Mouse (Mus musculus) inflammation-experienced regulatory T-cells, adult 6 months (primary cell): ENCODE results near the gene Dgkh. TPM values are rescaled to one million over a fixed set of nuclear protein-coding genes. Genes with fewer than 3 reads are reported as not detected.

Experiments
- ATAC-seq: one replicate; pipeline ENCODE4 v1.8.0; 2017
- polyA plus RNA-seq, 3 experiments: library from polyadenylated mRNA; unstranded; fragments of 100-300 nt; shearing (Covaris generic); gene quantifications; one replicate each; pipeline ENCODE4 v1.2.1; 2017

Gene Dgkh
- polyA plus RNA-seq, 3 experiments from 2014 or later = 1.6 to 3.2 (median 2.2) TPM

DNA sequence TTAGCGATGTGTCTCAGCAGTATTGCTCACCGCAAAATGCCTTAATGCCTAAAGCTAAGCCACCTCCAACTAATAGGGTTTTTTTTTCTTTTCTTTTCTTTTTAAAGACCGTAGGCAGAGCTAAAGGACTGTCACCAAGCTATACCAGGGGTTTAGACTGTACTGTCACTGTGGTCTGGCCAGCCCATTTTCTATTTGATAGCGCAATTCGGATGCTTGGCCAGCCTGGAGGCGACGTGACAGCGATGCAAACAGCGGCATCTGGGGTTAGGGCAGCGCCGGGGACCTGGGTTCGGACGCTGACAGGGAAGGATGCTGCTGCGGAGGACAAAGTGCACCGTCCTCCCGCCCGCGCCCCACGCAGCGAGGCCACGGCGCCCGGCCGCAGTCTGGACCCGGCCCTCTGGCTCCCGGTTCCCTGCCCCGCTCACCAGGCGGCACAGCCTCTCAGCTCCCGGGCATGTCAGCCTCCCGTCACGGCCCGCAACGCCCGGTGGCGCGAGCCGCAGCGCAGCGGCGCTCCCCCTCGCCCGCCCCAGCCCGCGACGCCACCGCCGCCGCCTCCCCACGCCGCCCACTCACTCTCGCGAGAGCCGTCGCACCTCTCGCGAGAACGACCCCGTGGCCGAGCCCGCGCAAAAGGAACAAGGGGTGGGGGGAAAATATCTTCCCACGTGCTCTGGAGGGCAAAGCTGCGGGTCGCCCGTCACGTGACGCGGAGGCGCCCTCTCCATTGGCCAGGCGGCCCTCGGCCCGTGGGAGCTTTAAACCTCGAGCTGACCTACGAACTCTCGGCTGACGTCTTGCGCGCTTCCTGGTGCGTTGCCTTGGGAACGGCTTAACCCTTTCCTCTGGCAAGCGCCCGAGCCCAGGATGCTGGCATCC lies 196.1 kb downstream of the Dgkh start, which contains the start of gene Akap11:
TSS of gene Akap11 (minus strand) at position 528 of the 885 bp plus-strand sequence.
- ATAC-seq = peak; percentile 91

DNA sequence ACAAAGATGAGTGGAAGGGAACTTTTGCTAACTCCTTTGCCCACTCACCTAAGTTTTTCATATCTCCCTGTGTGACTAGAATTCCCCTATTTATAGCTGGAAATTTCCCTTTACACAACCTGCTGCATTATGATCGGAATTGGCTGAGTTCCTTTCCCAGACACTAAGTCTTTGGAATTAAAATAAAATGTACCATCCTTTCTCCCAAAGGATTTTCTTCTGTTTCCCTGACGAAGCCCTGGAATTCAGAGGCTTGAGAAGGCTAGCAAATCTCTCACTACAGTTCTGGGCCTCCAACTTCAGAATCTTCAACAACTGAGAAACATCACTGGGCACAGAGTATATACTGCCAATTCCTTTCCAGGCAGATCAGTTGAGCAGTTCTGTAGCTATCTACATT lies 197.2 kb downstream of the Dgkh start:
- no peak for ATAC-seq

DNA sequence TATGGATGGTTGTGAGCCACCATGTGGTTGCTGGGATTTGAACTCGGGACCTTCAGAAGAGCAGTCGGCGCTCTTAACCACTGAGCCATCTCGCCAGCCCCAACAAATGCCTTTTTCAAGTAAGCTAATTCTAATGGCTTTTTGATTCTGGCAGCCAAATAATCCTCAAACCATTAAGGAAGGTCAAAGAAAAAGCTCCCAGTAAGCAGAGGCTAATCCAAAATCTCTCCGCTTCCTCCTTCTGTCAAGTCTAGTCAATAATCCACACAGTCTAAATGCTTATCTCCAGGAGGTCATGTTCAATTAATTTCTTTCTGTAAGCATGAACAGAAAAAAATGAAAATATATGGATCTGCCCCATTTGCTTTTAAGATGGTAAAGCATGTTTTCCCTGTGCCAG lies 197.9 kb downstream of the Dgkh start:
- no peak for ATAC-seq

DNA sequence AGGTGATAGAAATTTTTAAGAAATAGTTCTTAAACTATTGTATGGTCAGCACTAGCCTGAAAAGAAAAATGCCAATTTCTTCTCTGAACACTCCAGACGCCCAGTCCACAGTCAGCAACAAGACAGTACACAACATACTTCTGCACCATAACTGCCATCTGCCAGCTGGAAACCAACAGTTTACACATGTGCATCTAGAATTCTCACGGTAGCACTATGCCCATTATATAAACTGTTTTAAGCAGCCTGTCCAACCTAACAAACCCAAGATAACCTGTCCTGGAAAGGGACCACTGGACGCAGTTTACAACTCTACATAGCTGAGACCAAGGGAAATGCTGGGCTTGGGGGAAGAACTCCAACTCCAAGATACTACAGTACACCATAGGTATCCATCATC lies 198.9 kb downstream of the Dgkh start:
- ATAC-seq = no peak

DNA sequence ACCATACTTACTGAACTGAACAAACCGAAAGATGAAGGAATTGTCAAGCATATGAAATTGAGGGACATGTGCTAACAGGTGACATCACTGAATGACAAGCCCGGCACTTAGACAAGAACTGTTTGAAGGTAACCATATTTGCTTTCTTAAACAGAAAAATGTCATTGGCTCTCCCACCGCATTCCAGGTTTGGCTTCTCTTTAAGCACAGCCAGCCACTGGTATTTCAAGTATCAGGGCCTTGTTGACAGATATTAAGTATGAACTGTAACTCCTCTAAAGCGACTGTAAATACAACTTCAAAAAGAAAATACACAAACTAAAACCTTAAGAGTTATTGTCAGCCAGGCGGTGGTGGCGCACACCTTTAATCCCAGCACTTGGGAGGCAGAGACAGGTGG lies 200.2 kb downstream of the Dgkh start:
- no peak for ATAC-seq

DNA sequence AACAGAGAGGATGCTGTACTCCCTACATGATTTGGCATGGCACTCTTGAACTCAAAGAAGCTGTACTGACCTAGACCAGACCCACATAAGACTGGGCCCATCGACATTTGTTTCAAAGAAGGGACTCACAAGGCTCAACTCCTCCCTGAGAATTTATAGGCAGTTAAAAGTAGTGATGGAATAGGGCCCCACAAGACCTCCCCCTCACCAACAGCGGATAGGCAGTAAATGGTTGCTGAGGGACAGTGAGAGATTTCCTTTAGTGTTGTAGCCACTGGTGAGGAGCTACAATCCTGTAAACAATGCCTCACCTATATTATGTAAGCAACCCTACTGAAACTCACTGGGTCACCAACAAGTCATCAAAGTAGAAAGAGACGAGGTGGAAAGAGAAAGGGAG lies 202.3 kb downstream of the Dgkh start:
- ATAC-seq = no peak

DNA sequence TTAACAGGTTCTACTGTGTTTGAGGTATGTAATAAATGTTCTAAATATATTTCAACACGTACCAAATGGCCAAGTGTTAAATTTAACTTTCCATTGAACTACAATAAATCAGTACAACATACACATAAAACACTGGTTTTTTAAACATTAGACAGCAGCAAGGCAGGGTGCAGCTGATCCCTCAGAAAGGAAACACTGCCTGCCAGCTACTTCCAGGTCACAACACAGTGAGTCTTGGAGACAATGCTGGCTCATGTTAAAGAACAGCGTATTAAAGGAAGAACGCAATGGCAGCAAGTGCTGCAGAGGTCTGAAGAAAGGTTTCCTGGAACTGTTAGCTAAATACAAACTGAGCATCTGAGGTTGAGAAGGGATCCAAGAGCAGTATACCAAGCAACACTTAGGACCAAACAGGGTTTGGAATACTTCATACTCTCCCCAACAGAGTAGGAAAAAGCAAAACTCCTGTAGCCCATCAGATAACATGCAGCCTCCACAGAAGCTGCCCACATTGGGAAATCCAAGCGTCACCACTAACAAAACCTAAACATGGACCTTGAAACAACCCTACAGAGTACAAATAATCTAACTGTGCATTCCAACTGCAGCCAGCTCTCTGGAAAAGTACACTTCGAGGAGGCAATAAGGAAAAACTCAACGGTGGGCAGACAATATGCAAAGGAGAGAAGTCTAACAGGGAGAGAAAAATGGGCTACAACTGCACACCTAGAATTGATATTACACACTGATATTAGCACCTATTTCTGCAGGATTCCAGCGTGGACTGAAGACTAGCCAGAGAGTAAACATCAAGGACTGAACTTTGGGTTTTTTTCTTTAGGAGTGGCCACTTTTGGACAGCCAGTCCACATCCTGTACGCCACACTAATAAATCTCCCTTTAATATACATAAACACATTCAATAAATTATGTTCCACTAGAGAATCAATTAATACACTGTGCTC lies 203.8 kb downstream of the Dgkh start:
- no peak for ATAC-seq

DNA sequence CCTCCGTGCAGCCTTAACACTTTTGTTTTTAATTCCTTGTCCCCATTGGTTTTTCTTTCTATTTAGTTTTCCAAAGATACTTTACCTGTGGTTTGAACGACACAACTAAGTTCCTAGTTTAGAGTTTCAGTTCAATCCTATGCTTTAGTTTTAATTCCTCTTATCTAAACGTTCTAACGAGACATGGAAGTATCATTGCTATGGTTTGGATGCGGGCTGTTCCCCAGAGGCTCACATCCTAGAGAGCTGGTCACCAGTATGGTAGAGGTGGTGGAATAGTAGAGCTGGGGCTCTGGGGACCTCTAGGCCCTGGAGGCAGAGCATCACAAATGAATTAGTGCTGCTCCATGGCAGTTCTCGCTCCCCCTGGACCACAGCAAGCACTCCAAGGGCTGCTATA lies 205.7 kb downstream of the Dgkh start:
- no peak for ATAC-seq

DNA sequence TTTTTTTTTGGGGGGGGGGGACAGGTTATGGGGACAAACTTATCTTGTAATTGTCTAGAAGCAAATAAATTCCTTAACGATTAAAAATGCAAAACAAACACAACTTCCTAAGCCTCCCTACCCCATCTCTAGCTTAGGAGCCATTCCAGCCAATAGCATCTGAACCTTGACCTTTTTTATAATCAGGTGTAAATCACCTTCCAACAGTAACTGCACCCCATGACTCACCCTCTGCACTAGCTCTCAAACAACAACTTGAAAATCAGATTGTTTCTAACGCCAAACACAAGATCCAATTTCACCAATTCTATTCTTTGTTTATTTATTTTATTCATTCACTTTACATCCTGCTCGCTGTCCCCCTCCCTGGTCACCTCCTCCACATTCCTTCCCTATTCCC lies 206.1 kb downstream of the Dgkh start:
- no peak for ATAC-seq

DNA sequence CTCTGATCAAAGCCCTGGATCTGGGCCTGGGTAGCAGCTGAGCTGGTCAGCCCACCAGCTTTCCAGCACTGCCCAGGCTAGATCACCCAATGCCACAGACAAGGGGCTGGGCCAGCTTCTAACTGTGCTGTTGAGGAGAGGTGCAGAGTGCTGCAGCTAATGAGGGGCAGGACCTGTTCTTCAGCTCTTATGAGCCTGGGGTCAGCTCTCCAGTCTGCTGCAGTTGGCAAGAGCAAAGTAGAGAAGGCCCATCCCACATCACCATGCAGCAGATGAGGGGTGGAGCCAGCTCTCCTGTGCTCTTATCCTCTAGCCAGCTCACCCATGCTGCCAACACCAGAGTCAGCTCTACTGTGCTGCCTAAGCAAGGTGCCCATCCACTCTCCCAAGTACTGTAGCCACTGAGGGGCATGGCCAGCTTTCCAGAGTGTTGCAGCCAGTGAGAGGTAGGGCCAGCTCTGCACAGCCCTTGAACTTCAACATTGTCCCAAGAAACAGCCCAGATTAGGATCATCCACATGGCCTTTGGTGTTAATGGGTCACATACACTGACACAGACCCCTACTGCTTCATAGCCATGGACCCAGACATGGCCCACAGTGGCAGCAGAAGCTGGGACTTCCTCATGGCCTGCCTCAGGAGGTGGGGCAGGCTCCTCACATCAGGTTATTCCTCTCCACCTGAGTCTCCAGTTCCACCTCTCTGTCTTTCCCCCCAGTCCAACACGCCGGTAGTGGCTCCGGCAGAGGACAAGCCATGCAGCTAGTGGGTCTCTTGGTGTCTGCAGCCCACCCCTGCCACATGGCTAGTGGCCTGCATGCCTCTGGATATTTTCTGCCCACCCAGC lies 206.7 kb downstream of the Dgkh start:
- no peak for ATAC-seq

DNA sequence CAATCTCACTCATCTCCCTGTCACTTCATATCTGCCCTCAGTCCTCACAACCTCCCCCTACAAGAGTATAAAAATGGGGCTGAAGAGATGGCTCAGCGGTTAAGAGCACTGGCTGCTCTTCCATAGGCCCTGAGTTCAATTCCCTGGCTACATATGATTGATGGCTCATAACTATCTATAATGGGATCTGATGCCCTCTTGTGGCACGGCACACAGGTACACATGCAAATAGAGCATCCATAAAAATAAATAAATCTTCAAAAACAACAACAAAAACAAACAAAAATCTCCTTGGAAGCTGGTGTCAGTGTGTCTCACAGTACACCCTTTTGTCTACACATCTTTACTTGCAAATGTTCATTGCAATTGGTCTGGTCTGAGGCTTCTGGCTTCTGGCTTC lies 207.5 kb downstream of the Dgkh start:
- ATAC-seq = no peak

DNA sequence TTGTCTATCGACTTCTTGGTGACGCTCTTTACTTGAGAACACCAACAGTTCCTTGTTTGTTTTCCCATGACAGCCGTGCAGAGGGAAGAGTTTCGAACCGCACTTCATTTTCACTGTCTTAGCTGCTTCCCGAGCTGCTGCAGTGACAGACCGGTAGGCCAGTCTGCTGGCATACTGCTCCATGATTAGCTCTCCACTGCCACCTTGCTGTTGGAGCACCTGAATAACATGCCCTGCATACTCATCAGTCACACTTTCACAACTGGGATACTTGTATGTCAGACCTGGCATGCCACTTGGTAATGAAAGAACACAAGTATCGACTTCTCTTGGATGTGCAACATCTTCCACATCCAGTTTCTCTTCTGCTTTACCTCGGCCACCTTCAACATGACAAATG lies 221.9 kb downstream of the Dgkh start:
- no peak for ATAC-seq

DNA sequence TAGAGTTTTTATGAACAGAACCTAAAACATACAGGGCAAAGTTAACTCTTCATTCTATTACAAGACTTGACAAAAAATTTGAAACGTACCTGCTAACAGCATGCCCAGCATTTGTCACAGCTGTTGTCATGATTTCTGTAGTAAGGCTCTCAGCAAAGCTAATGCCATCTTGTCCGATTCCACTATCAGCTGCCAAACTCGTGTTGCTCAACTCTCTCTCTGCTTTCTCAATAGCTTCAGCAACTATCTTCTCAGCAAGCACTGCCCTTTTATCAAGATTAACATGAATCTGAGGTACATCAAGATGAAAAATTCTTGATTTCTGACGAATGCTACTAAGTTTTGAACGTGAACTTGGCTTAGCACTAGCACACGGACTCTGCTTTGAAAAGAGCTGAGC lies 222.8 kb downstream of the Dgkh start:
- ATAC-seq = no peak

Other genes starting within 250 kb of the Dgkh start
- gene Akap11, start 196.0 kb downstream of the Dgkh start, polyA plus RNA-seq = 10 to 100 TPM in 2 of 3 experiments, 1 to 10 TPM in 1; 7.0 to 12.2 (median 10.4) TPM
- 10 to 100 TPM in 1 of 3 experiments, 1 to 10 TPM in 2; 4.7 to 10.0 (median 8.4) TPM for gene Vwa8, start 116.3 kb upstream of the Dgkh start, polyA plus RNA-seq